Mouse (Mus musculus) adrenal gland, adult 2 months (tissue): Measurements from ENCODE around the gene Med1. TPM values are rescaled to one million over a fixed set of nuclear protein-coding genes. Genes with fewer than 3 reads are reported as not detected.
A peak's percentile ranks its signal among the peaks of the same experiment; 100 is the strongest.
"Not testable (repeated sequence)": the region's sequence is repeated elsewhere in the genome, so short reads cannot be mapped to it uniquely, and the experiment has no call there.

Experiments used
- DNase-seq: peaks from one replicate; pipeline ENCODE4 v3.0.0; 2021
- long read RNA-seq: library from polyadenylated mRNA; stranded (forward); transcript quantifications from one replicate; pipeline ENCODE4 v2.0.0, GENCODE M21; 2021
- polyA plus RNA-seq: library from polyadenylated mRNA; depleted of rRNA; stranded (reverse); fragments of >200 nt; gene quantifications from 2 replicates; pipeline ENCODE4 v1.2.3, GENCODE M21; 2012; rRNA removed
- total RNA-seq, 2 experiments: library from RNA; stranded (reverse); gene quantifications; 2 replicates each; pipeline ENCODE4 v1.2.3; 2021

The Med1 gene
- total RNA-seq (10 to 100 TPM; 51.9 to 70.1 TPM), polyA plus RNA-seq (9.3 and 17.5 TPM in 2 replicates)
- long read RNA-seq, full-length matches to known transcripts = 2 of 9 reads
- long read RNA-seq, partial matches to known transcripts = 2 of 9 reads
- long read RNA-seq, other reads (novel, unspliced or antisense) = 5 of 9 reads

- peak; percentile 94 for DNase-seq
Observed at GRCm38 (mm10) chr11:98192901-98193805, at the start of gene Med1. TSS of gene Med1 (minus strand) at chr11:98193293.

GRCm38 (mm10) chr11:98238995-98239394, 45.9 kb upstream of the Med1 start:
- peak; percentile 14 for DNase-seq

DNA sequence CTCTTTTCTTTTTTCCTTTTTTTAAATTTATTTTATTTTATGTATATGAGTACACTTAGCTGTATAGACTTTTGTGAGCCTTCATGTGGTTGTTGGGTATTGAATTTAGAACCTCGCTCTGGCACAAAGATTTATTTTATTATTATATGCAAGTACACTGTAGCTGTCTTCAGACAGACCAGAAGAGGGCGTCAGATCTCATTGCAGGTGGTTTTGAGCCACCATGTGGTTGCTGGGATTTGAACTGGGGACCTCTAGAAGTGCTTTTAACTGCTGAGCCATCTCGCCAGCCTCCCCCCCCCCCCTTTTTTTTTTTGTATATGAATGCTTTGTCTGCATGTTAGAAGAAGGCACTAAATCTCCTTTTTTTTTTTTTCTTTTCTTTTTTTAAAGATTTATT, 45.3 kb upstream of the Med1 start:
- DNase-seq = no peak

GRCm38 (mm10) chr11:98226349-98226748, 33.3 kb upstream of the Med1 start:
- no peak for DNase-seq

DNA sequence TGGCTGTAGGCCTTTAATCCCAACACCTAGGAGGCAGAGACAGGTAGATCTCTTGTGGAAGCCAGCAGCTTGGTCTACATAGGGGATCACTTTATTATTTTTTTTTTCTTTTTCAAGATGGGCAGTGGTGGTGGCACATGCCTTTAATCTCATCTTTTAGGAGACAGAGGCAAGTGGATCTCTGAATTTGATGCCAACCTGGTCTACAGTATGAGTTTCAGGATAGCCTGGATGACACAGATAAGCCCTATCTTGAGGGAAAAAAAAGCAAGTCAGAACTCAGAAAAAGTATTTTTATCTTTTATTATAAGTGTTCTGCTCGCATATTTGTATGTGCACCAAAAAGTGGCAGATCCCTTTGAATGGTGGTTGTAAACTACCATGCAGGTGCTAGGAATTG, 20.2 kb upstream of the Med1 start:
- no peak for DNase-seq

DNA sequence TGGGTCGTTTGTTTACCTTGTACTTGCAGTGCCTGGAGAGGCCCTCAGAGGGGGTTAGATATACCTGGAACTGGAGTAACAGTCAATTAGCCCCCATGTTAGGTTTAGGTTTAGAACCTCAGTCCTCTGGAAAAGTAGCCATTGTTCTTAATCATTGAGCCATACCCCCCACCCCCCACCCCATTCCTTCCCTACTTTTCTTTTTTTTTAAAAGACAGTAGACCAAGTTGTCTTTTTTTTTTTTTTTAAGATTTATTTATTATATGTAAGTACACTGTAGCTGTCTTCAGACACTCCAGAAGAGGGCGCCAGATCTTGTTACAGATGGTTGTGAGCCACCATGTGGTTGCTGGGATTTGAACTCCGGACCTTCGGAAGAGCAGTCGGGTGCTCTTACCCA, 16.6 kb upstream of the Med1 start:
- DNase-seq = not testable (repeated sequence)

DNA sequence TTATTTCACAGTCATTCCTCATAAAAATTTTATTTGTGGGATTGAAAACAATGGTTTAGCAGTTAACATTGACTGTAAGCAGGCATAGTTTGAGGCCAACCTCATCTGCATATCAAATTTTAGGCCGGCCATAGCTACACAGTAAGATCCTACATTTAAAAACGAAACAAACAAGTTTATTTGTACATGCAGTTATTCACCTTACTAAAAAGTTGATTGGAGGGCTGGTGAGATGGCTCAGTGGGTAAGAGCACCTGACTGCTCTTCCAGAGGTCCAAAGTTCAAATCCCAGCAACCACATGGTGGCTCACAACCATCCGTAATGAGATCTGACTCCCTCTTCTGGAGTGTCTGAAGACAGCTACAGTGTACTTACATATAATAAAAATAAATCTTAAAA, 13.2 kb upstream of the Med1 start:
- DNase-seq = not testable (repeated sequence)

DNA sequence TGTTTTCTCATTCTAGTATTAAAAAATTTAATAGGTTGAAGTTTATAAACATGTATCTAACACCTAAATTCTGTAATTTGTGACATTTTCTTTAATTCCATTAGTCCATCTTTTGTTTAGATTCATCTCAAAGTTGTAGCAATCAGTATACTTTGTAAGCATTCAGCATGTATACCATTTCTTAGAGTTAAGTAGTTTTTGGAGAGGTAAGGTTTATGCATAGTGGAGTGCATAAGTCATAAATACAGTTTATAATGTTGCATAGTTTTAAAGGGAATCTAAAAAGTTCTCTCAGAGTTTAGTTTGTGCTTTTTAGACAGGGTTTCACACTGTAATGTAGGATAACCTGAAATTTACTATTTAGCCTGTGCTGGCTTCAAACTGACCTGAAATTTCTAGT, 12.4 kb upstream of the Med1 start:
- no peak for DNase-seq

- peak; percentile 47 for DNase-seq
Observed at GRCm38 (mm10) chr11:98203931-98204421, 10.9 kb upstream of the Med1 start.

DNA sequence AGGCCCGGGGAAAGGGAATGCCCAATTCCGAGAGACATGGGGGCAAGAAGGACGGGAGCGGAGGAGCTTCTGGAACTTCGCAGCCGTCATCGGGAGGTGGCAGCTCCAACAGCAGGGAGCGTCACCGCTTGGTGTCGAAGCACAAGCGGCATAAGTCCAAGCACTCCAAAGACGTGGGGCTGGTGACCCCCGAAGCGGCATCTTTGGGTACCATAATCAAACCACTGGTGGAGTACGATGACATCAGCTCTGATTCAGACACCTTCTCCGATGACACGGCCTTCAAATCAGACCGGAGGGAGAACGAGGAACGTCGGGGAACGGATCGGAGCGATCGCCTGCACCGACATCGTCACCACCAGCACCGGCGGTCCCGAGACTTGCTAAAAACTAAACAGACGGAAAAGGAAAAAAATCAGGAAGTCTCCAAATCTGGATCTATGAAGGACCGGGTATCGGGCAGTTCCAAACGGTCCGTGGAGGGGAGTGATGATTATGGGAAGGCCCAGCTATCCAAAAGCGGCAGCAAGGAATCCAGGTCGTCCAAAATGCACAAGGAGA, 10.3 kb upstream of the Med1 start:
- DNase-seq = no peak

- DNase-seq = peak; percentile 97
Observed at GRCm38 (mm10) chr11:98202641-98203350, 9.7 kb upstream of the Med1 start, which contains the start of gene Cdk12. TSS of gene Cdk12 (plus strand) at chr11:98203059.

GRCm38 (mm10) chr11:98201791-98202640, 8.9 kb upstream of the Med1 start:
- DNase-seq = peak; percentile 40

- peak; percentile 42 for DNase-seq
Observed at GRCm38 (mm10) chr11:98190820-98191219, 2.3 kb downstream of the Med1 start.

DNA sequence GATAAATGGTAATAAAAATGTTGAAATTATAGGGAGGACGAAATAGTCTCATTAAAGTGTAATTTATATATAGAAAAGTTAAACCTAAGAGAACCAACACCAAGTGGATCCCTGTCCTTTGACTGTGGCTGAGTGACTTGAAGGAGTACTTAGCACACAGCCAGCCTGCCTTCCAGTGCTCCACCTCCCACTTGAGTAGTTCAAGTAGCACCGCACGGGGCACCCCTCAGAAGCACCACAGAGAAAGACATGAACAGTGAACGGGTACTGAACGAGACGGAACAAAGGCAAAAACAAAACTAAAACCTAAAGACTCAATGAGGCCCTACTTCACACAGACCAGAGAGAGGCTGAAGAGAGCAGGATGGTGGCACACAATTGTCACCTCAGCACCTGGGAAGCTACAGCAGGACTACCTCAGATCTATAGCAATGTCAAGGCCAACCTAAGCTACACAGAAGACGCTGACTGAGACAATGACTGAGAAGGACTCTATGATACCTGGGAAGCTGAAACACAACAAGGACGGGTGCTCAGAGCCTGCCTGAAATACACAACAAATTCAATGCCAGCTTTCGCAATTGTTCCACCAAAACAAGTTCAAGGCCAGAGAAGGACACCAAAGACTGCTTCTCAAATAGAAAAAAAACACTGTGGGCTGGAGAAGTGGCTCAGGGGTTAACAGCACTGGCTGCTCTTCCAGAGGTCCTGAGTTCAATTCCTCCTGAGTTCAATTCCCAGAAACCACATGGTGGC, 5.3 kb downstream of the Med1 start:
- DNase-seq = peak; percentile 68

DNA sequence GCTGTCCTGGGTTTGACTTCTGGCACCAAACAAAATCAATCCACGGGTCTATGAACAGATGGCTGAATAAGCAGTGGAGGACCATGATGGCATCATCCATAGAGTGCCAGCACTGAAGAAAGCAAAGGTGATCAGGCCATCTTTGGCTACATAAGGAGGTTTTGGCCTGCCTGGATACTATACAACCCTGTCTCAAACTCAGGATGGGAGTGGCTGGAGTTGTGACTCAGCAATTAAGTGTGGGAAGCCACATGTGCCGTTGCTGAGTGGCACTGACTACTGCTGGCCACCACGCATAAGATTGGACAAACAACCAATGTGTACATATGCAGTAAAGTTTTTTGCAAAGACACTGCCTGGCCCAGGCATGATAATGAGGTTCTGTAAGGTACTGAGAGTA, 10.9 kb downstream of the Med1 start:
- not testable (repeated sequence) for DNase-seq

DNA sequence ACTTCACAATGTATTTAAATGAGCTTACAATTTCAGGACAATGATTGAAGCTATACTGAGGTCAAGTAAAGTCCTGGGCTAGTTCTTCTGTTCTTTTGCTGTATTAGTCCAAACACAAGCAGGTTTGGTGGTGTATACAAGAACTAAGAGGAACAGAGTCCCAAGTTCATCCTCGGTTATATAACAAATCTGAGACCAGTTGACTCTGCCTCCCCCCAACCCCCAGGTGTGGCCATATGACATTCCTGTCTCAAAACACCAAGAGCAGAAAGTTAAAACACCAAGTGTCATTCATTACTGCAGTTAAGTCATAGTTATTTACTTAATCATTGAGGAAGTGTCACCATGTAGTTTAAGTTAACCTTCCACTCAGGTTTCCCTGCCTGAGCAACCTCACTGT, 24.7 kb downstream of the Med1 start:
- no peak for DNase-seq

GRCm38 (mm10) chr11:98155094-98155493, 38.0 kb downstream of the Med1 start:
- DNase-seq = peak; percentile 32

- no peak for DNase-seq
Observed at GRCm38 (mm10) chr11:98150625-98151156, 42.4 kb downstream of the Med1 start.

GRCm38 (mm10) chr11:98149786-98150624, 43.1 kb downstream of the Med1 start, which contains the start of gene Fbxl20:
TSS of gene Fbxl20 (minus strand) at chr11:98150403.
- peak; percentile 95 for DNase-seq
